Mouse (Mus musculus) heart, embryonic 14.5 days (tissue): ENCODE data around the gene Agxt. TPM values are rescaled to one million over a fixed set of nuclear protein-coding genes. Genes with fewer than 3 reads are reported as not detected.

Experiments
- ATAC-seq: fragments of 200-750 bp; cut with Nextera tagmentation; 2 replicates; pipeline ENCODE4 v1.8.0; 2017; ENCODE audit warnings: low read depth, moderate TSS enrichment; ENCODE audit not compliant: insufficient number of reproducible peaks, insufficient read depth, low FRiP score
- H3K27ac ChIP-seq, 2 experiments: fragments of 200-500 bp in 1 of 2; fragments of 300-500 bp in 1 of 2; sonication (generic) in 1 of 2; replicated peaks in 1 of 2; 2 replicates each; pipeline ENCODE4 v1.5.1; 2012 to 2014; ENCODE audit warnings: low read depth in 2 of 2, low read length in 2 of 2, control low read depth in 1 of 2, mild to moderate bottlenecking in 1 of 2, mixed read lengths in 1 of 2; ENCODE audit not compliant: control insufficient read depth in 1 of 2, insufficient read depth in 1 of 2
- H3K27me3 ChIP-seq: fragments of 300-500 bp; sonication (generic); 2 replicates; pipeline ENCODE4 v1.6.1; 2014; ENCODE audit warnings: mild to moderate bottlenecking, low read length, control low read depth; ENCODE audit not compliant: control insufficient read depth, insufficient read depth
- H3K36me3 ChIP-seq: fragments of 300-500 bp; sonication (generic); 2 replicates; pipeline ENCODE4 v1.6.1; 2014; ENCODE audit warnings: mild to moderate bottlenecking, control low read depth, low read length, mixed read lengths; ENCODE audit not compliant: control insufficient read depth, insufficient read depth
- H3K4me1 ChIP-seq, 2 experiments: fragments of 200-500 bp in 1 of 2; fragments of 300-500 bp in 1 of 2; sonication (generic) in 1 of 2; 2 replicates each; pipeline ENCODE4 v1.6.1; 2012 to 2014; ENCODE audit warnings: low read length in 2 of 2, control low read depth in 1 of 2, mixed read lengths in 1 of 2; ENCODE audit not compliant: control insufficient read depth in 2 of 2, insufficient read depth in 2 of 2
- H3K4me2 ChIP-seq: fragments of 300-500 bp; sonication (generic); 2 replicates; pipeline ENCODE4 v1.6.1; 2014; ENCODE audit warnings: mild to moderate bottlenecking, low read length
- H3K4me3 ChIP-seq, 2 experiments: fragments of 200-500 bp in 1 of 2; fragments of 300-500 bp in 1 of 2; sonication (generic) in 1 of 2; 2 replicates each; pipeline ENCODE4 v1.5.1; 2012 to 2014; ENCODE audit warnings: low read length in 2 of 2, mild to moderate bottlenecking in 2 of 2, control low read depth in 1 of 2, low read depth in 1 of 2, moderate library complexity in 1 of 2; ENCODE audit not compliant: control insufficient read depth in 1 of 2, insufficient read depth in 1 of 2
- H3K9ac ChIP-seq: fragments of 300-500 bp; sonication (generic); 2 replicates; pipeline ENCODE4 v1.6.1; 2014; ENCODE audit warnings: mild to moderate bottlenecking, low read length
- H3K9me3 ChIP-seq: fragments of 300-500 bp; sonication (generic); 2 replicates; pipeline ENCODE4 v1.6.1; 2016; ENCODE audit warnings: low read length, control low read depth; ENCODE audit not compliant: control insufficient read depth
- whole genome bisulfite sequencing: fragments of 180-500 bp; shearing (Covaris S2); extraction: QIAGEN DNeasy Blood & Tissue Kit; methylation state at CpG from one replicate; pipeline ENCODE4 v1.1.7; 2014; 5-methylcytosine and 5-hydroxymethylcytosine counted together
- polyA plus RNA-seq: library from polyadenylated mRNA; unstranded; fragments of >200 nt; fragmentation: Nextera tagmentation; extraction: Ambion mirVana; gene quantifications from 2 replicates; pipeline ENCODE4 v1.2.1, GENCODE M21; 2014

The Agxt gene
- polyA plus RNA-seq, 1 experiment from 2014 or later, result not detected

- peak overlapping the region; percentile 77 for H3K4me2 ChIP-seq
- H3K4me3 ChIP-seq, result peak overlapping the region; percentile 36 to 37
- peak; percentile 34 for ATAC-seq
- H3K9ac ChIP-seq, result peak overlapping the region; percentile 41; the same call in 1 of the 2 replicates
- peaks cover 14 to 18% of the 10 kb centered on the region in 2 experiments; a peak in 3 of 4 replicates for H3K4me1 ChIP-seq
- H3K27ac ChIP-seq, result peak overlapping the region; percentile 24 to 59; a peak in 2 of 4 replicates
- peaks cover 37% of the 10 kb centered on the region for H3K27me3 ChIP-seq
- no peaks in the 10 kb centered on the region for H3K36me3 ChIP-seq
- H3K9me3 ChIP-seq, result no peaks in the 10 kb centered on the region
- 5% methylated on average over 41 of the region's 44 CpGs for WGBS
Measured at GRCm38 (mm10) chr1:93176525-93177332, 41.7 kb downstream of the Agxt start.

GRCm38 (mm10) chr1:93182281-93182680, 47.2 kb downstream of the Agxt start:
- peaks cover 24% of the 10 kb centered on the region for H3K27me3 ChIP-seq
- 85% methylated on average over 7 of the region's 7 CpGs for WGBS
- no peak for ATAC-seq
- no peaks in the 10 kb centered on the region for H3K36me3 ChIP-seq
- no peak overlapping the region for H3K27ac ChIP-seq
- H3K4me2 ChIP-seq, result no peak overlapping the region
- no peak overlapping the region for H3K4me3 ChIP-seq
- no peak overlapping the region for H3K9ac ChIP-seq
- H3K9me3 ChIP-seq, result no peaks in the 10 kb centered on the region
- H3K4me1 ChIP-seq, result peaks cover 4 to 6% of the 10 kb centered on the region in 2 experiments; a peak in 2 of 4 replicates

GRCm38 (mm10) chr1:93184071-93184828, 49.2 kb downstream of the Agxt start:
- no peak overlapping the region for H3K4me3 ChIP-seq
- H3K9me3 ChIP-seq, result no peaks in the 10 kb centered on the region
- ATAC-seq, result no peak
- H3K4me2 ChIP-seq, result no peak overlapping the region
- H3K9ac ChIP-seq, result no peak overlapping the region
- H3K27me3 ChIP-seq, result peaks cover 26% of the 10 kb centered on the region
- H3K27ac ChIP-seq, result no peak overlapping the region
- H3K4me1 ChIP-seq, result peaks cover 0 to 3% of the 10 kb centered on the region in 2 experiments; a peak in 1 of 4 replicates
- 66% methylated on average over 14 of the region's 14 CpGs for WGBS
- no peaks in the 10 kb centered on the region for H3K36me3 ChIP-seq

GRCm38 (mm10) chr1:93190726-93191305, 55.8 kb downstream of the Agxt start:
- Histone ChIP-seq H3K4me3 (no peak overlapping the region), H3K27ac (no peak overlapping the region), H3K9me3 (peaks cover 9% of the 10 kb centered on the region; the same call in 1 of the 2 replicates), H3K4me2 (no peak overlapping the region), H3K4me1 (no peaks in the 10 kb centered on the region), H3K9ac (no peak overlapping the region), H3K36me3 (no peaks in the 10 kb centered on the region), H3K27me3 (peaks cover 41% of the 10 kb centered on the region)
- WGBS, result 13% methylated on average over 17 of the region's 17 CpGs
- no peak for ATAC-seq

- H3K36me3 ChIP-seq, result no peaks in the 10 kb centered on the region
- H3K4me2 ChIP-seq, result no peak overlapping the region
- ATAC-seq, result no peak
- WGBS, result 75% methylated on average over 3 of the region's 3 CpGs
- no peak overlapping the region for H3K4me3 ChIP-seq
- no peak overlapping the region for H3K27ac ChIP-seq
- H3K27me3 ChIP-seq, result peaks cover 17% of the 10 kb centered on the region
- H3K9ac ChIP-seq, result no peak overlapping the region
- H3K4me1 ChIP-seq, result no peaks in the 10 kb centered on the region
- peaks cover 9% of the 10 kb centered on the region; the same call in 1 of the 2 replicates for H3K9me3 ChIP-seq
Measured at GRCm38 (mm10) chr1:93194961-93195360, 59.9 kb downstream of the Agxt start.

Other genes with a start within 250 kb of the Agxt start
- 0.16 and 0.89 TPM in 2 replicates for gene Ankmy1, start 232.3 kb upstream of the Agxt start, polyA plus RNA-seq
- gene Dusp28, start 228.3 kb upstream of the Agxt start, polyA plus RNA-seq, result 15.6 and 16.5 TPM in 2 replicates
- 37.8 and 40.8 TPM in 2 replicates for gene Rnpepl1, start 224.5 kb upstream of the Agxt start, polyA plus RNA-seq
- gene Capn10, start 200.9 kb upstream of the Agxt start, polyA plus RNA-seq, result 15.7 and 16.9 TPM in 2 replicates
- 0.44 and 0.54 TPM in 2 replicates for gene Gpr35, start 184.4 kb upstream of the Agxt start, polyA plus RNA-seq
- gene Aqp12, start 128.9 kb upstream of the Agxt start, polyA plus RNA-seq, result 0.19 TPM in 1 of 2 replicates, not detected in the other
- 7.8 and 11.6 TPM in 2 replicates for gene Kif1a, start 33.3 kb upstream of the Agxt start, polyA plus RNA-seq
- gene 2310007B03Rik, start 25.7 kb downstream of the Agxt start, polyA plus RNA-seq, result 0.09 TPM in 1 of 2 replicates, not detected in the other
- gene Crocc2, start 33.5 kb downstream of the Agxt start, polyA plus RNA-seq, result 0.05 and 0.14 TPM in 2 replicates
- gene Sned1, start 100.6 kb downstream of the Agxt start, polyA plus RNA-seq, result 3.1 TPM in 2 replicates
- 18.9 and 20.0 TPM in 2 replicates for gene Mterf4, start 170.7 kb downstream of the Agxt start, polyA plus RNA-seq
- gene Ppp1r7, start 207.6 kb downstream of the Agxt start, polyA plus RNA-seq, result 48.5 and 49.2 TPM in 2 replicates
- gene Pask, start 208.2 kb downstream of the Agxt start, polyA plus RNA-seq, result 6.0 and 6.4 TPM in 2 replicates
- gene Ano7, start 238.7 kb downstream of the Agxt start, polyA plus RNA-seq, result 0.27 and 0.58 TPM in 2 replicates